Mouse (Mus musculus): ENCODE measurements around the gene Chrna5.

Gene Chrna5

GRCm38 (mm10) chr9:55023902-55024583, 43.4 kb downstream of the Chrna5 start:
- DNase-seq (ENCODE audit: low spot score), result peak; percentile 50

- no peak for DNase-seq (ENCODE audit: low spot score)
Measured at GRCm38 (mm10) chr9:55025534-55026274, 45.0 kb downstream of the Chrna5 start.

GRCm38 (mm10) chr9:55026275-55026663, 45.6 kb downstream of the Chrna5 start, which contains the start of gene Chrna3:
Chrna3 (minus strand) TSS chr9:55026562.
- no peak for DNase-seq (ENCODE audit: low spot score)

- no peak for DNase-seq (ENCODE audit: low spot score)
Measured at GRCm38 (mm10) chr9:55031435-55032167, 50.9 kb downstream of the Chrna5 start.

- DNase-seq (ENCODE audit: low spot score), result no peak
Measured at GRCm38 (mm10) chr9:55038948-55039347, 58.3 kb downstream of the Chrna5 start.

GRCm38 (mm10) chr9:55039983-55040382, 59.3 kb downstream of the Chrna5 start:
- DNase-seq (ENCODE audit: low spot score), result no peak

- no peak for DNase-seq (ENCODE audit: low spot score)
Measured at GRCm38 (mm10) chr9:55041389-55041788, 60.7 kb downstream of the Chrna5 start.

GRCm38 (mm10) chr9:55043688-55044087, 63.0 kb downstream of the Chrna5 start:
- no peak for DNase-seq (ENCODE audit: low spot score)

- DNase-seq (ENCODE audit: low spot score), result no peak
Measured at GRCm38 (mm10) chr9:55045001-55045400, 64.3 kb downstream of the Chrna5 start.

GRCm38 (mm10) chr9:55046764-55047163, 66.1 kb downstream of the Chrna5 start:
- no peak for DNase-seq (ENCODE audit: low spot score)

- no peak for DNase-seq (ENCODE audit: low spot score)
Measured at GRCm38 (mm10) chr9:55048211-55048880, 67.7 kb downstream of the Chrna5 start, which contains the start of gene Chrnb4. Chrnb4 (minus strand) TSS chr9:55048779.

GRCm38 (mm10) chr9:55055386-55055930, 74.8 kb downstream of the Chrna5 start:
- no peak for DNase-seq (ENCODE audit: low spot score)
